Comparison of ENCODE assay signal across 8 mouse cellular contexts in genomic region chr6:113099640-113100289, GRCm38 (mm10). TPM values are rescaled to one million over a fixed set of nuclear protein-coding genes. Genes with fewer than 3 reads are reported as not detected.
DNase-seq lines count a peak whose midpoint lies in the region; ATAC-seq and TF ChIP-seq lines count a peak whose summit lies in the region.

No protein-coding gene starts in this region.

- intact Hi-C loops in heart, postnatal 25 days (cut with DNase I) = loop anchor here (2.0 kb wide), 1 partner anchor 21 kb away; no protein-coding TSS in a partner anchor

- H3K4me1 ChIP-seq in forebrain, embryonic 15.5 days = peaks cover 20% of the 10 kb centered on the region
- peaks cover 18% of the 10 kb centered on the region for H3K4me1 ChIP-seq in liver, postnatal 0 days (ENCODE audit: insufficient read depth)

- H3K36me3 ChIP-seq in forebrain, embryonic 15.5 days = no peaks in the 10 kb centered on the region
- peaks cover 4% of the 10 kb centered on the region; the same call in 1 of the 2 replicates for H3K36me3 ChIP-seq in liver, postnatal 0 days (replicated peaks; ENCODE audit: insufficient read depth, low read length)

- no peak for TF ChIP-seq CTCF in liver, postnatal 0 days (IDR thresholded peaks at IDR 0.05; ENCODE audit: low read depth)

- no peak overlapping the region for H3K4me3 ChIP-seq in forebrain, embryonic 15.5 days
- H3K4me3 ChIP-seq in liver, postnatal 0 days (ENCODE audit: low read depth, low read length) = no peak overlapping the region

- H3K27me3 ChIP-seq in forebrain, embryonic 15.5 days = no peaks in the 10 kb centered on the region
- H3K27me3 ChIP-seq in liver, postnatal 0 days (ENCODE audit: insufficient read depth, low read length) = no peaks in the 10 kb centered on the region

- 0 out of 2 replicates have a peak overlapping the region, but pooled peaks have one; percentile 11 for H3K9ac ChIP-seq in forebrain, embryonic 15.5 days (replicated peaks)
- no peak overlapping the region for H3K9ac ChIP-seq in liver, postnatal 0 days (replicated peaks)

- DNase-seq in CD4-positive, CD25-positive, alpha-beta regulatory T cell, adult 2 months (ENCODE audit: low read depth, low spot score) = peak; percentile 27
- DNase-seq in adrenal gland, postnatal 36 days = peak; percentile 92 to 94
- DNase-seq in heart, postnatal 25 days (ENCODE audit: low spot score) = peak; percentile 82
- peak; percentile 83 for DNase-seq in large intestine, adult 2 months (ENCODE audit: low read depth, low spot score)
- peak; percentile 78 for DNase-seq in liver, postnatal 0 days
- peak; percentile 87 for DNase-seq in ovary, adult 18-20 months (ENCODE audit: low spot score)
- no peak for DNase-seq in c-Kit-positive CD71-positive TER-119-positive erythroid progenitor cells, embryonic 14.5 days (ENCODE audit: low spot score)

- 12% methylated on average over 5 of the region's 5 CpGs for WGBS in forebrain, embryonic 15.5 days
- 1% methylated on average over 5 of the region's 5 CpGs for WGBS in large intestine, adult 2 months
- WGBS in liver, postnatal 0 days (ENCODE audit: insufficient replicate concordance) = 15% methylated on average over 5 of the region's 5 CpGs

- H3K4me2 ChIP-seq in forebrain, embryonic 15.5 days (replicated peaks) = peak overlapping the region; percentile 6; the same call in 1 of the 2 replicates
- peak overlapping the region; percentile 34 for H3K4me2 ChIP-seq in liver, postnatal 0 days (ENCODE audit: low read depth, low read length)

- H3K9me3 ChIP-seq in forebrain, embryonic 15.5 days = no peaks in the 10 kb centered on the region
- no peaks in the 10 kb centered on the region for H3K9me3 ChIP-seq in liver, postnatal 0 days (ENCODE audit: low read length)

- ATAC-seq in forebrain, embryonic 15.5 days (replicated peaks) = peak; percentile 94
- peak; percentile 86 for ATAC-seq in liver, postnatal 0 days

- peak; percentile 38; the same call in 1 of the 2 replicates for TF ChIP-seq EP300 in liver, postnatal 0 days (IDR thresholded peaks at IDR 0.05; ENCODE audit: low read depth)

- H3K27ac ChIP-seq in forebrain, embryonic 15.5 days (replicated peaks) = peak overlapping the region; percentile 81
- peak overlapping the region; percentile 58 for H3K27ac ChIP-seq in liver, postnatal 0 days (ENCODE audit: low read depth)

RNA-seq across cellular contexts. Expression of gene Setd5, which starts 22.6 kb away (rescaled TPM):
- 10 to 100 TPM; 87.7 to 88.4 TPM for total RNA-seq in adrenal gland, postnatal 36 days (2021)
- 52.2 and 53.4 TPM in 2 replicates for polyA plus RNA-seq in forebrain, embryonic 15.5 days (2015; fragmentation: Nextera tagmentation; extraction: Ambion mirVana)
- total RNA-seq in heart, postnatal 25 days (2021) = 10 to 100 TPM; 34.4 to 41.1 TPM
- polyA plus RNA-seq in large intestine, adult 2 months (2012; rRNA removed) = 23.2 and 31.5 TPM in 2 replicates
- 17.3 and 19.7 TPM in 2 replicates for polyA plus RNA-seq in liver, postnatal 0 days (2015; fragmentation: Nextera tagmentation; extraction: Ambion mirVana)

RNA-seq across cellular contexts. Expression of gene Thumpd3, which starts 53.7 kb away (rescaled TPM):
- total RNA-seq in adrenal gland, postnatal 36 days (2021) = 10 to 100 TPM; 39.9 to 43.1 TPM
- polyA plus RNA-seq in forebrain, embryonic 15.5 days (2015; fragmentation: Nextera tagmentation; extraction: Ambion mirVana) = 55.5 and 60.7 TPM in 2 replicates
- 10 to 100 TPM; 16.5 to 16.8 TPM for total RNA-seq in heart, postnatal 25 days (2021)
- polyA plus RNA-seq in large intestine, adult 2 months (2012; rRNA removed) = 10.6 and 11.3 TPM in 2 replicates
- polyA plus RNA-seq in liver, postnatal 0 days (2015; fragmentation: Nextera tagmentation; extraction: Ambion mirVana) = 23.8 and 25.1 TPM in 2 replicates
